Mouse (Mus musculus) liver, postnatal 0 days (tissue): ENCODE results near the gene Gtf2f1.

ENCODE experiments used
- CTCF ChIP-seq: sonication (generic); IDR thresholded peaks from 2 replicates; pipeline ENCODE4 v1.5.1; 2016; ENCODE audit warnings: antibody characterized with exemption, low read depth
- EP300 ChIP-seq: IDR thresholded peaks from 2 replicates; pipeline ENCODE4 v1.6.1; 2016; ENCODE audit warnings: antibody characterized with exemption, low read depth, mild to moderate bottlenecking

GRCm38 (mm10) chr17:56990966-56991365 lies 20.1 kb downstream of the Gtf2f1 start:
- TF ChIP-seq CTCF, result no peak
- no peak for TF ChIP-seq EP300
